In genomic region chr17:86908316-86908715, GRCm38 (mm10) we compare ENCODE assay signal across 41 mouse cellular contexts. TPM values are rescaled to one million over a fixed set of nuclear protein-coding genes. Genes with fewer than 3 reads are reported as not detected.
A peak's percentile ranks its signal among the peaks of the same experiment; 100 is the strongest.
DNase-seq lines count a peak whose midpoint lies in the region; ATAC-seq and TF ChIP-seq lines count a peak whose summit lies in the region.
"Had no signal": no experiment of that assay in that cellular context is flagged by ENCODE, and none has a peak within 500 bp of the region (broad histone marks: within the 10 kb centered on the region; RNA-seq: fewer than 3 reads in every experiment).

No protein-coding gene starts in this region.

- no peak overlapping the region for H3K4me3 ChIP-seq in heart, embryonic 10.5 days
- H3K4me3 ChIP-seq in heart, embryonic 12.5 days, result no peak overlapping the region
- no peak overlapping the region for H3K4me3 ChIP-seq in gastrocnemius, adult 2 months
- no peak overlapping the region for H3K4me3 ChIP-seq in kidney, embryonic 14.5 days (ENCODE audit: low read length)
- H3K4me3 ChIP-seq: embryonic facial prominence, embryonic 12.5 days; heart, embryonic 13.5 days; layer of hippocampus, adult 2 months; midbrain, embryonic 12.5 days; myocyte; neural tube, embryonic 13.5 days had no signal

- peaks cover 51% of the 10 kb centered on the region for H3K4me1 ChIP-seq in heart, embryonic 10.5 days
- peaks cover 40% of the 10 kb centered on the region for H3K4me1 ChIP-seq in heart, embryonic 12.5 days (replicated peaks)
- H3K4me1 ChIP-seq in kidney, embryonic 14.5 days (ENCODE audit: control insufficient read depth, insufficient read depth, low read length), result peaks cover 7% of the 10 kb centered on the region; the same call in 1 of the 2 replicates

- H3K27me3 ChIP-seq in heart, embryonic 10.5 days (ENCODE audit: insufficient read depth, poor library complexity, severe bottlenecking), result peaks cover 22% of the 10 kb centered on the region
- H3K27me3 ChIP-seq in heart, embryonic 12.5 days (replicated peaks), result peaks cover 10% of the 10 kb centered on the region; the same call in 1 of the 2 replicates
- H3K27me3 ChIP-seq in kidney, embryonic 14.5 days (ENCODE audit: control insufficient read depth, insufficient read depth, low read length), result no peaks in the 10 kb centered on the region
- H3K27me3 ChIP-seq: embryonic facial prominence, embryonic 12.5 days; neural tube, embryonic 13.5 days had no signal

- no peaks in the 10 kb centered on the region for H3K36me3 ChIP-seq in heart, embryonic 10.5 days
- no peaks in the 10 kb centered on the region for H3K36me3 ChIP-seq in heart, embryonic 12.5 days
- H3K36me3 ChIP-seq in kidney, embryonic 14.5 days (ENCODE audit: control insufficient read depth, insufficient read depth, low read length), result no peaks in the 10 kb centered on the region
- H3K36me3 ChIP-seq: embryonic facial prominence, embryonic 12.5 days; heart, embryonic 13.5 days; midbrain, embryonic 12.5 days; neural tube, embryonic 13.5 days had no signal

- no peak overlapping the region for H3K4me2 ChIP-seq in heart, embryonic 12.5 days
- H3K4me2 ChIP-seq in kidney, embryonic 14.5 days (replicated peaks; ENCODE audit: low read depth, low read length), result no peak overlapping the region
- H3K4me2 ChIP-seq: embryonic facial prominence, embryonic 12.5 days; heart, embryonic 13.5 days; hindbrain, embryonic 14.5 days; midbrain, embryonic 12.5 days; neural tube, embryonic 13.5 days had no signal

- H3K9me3 ChIP-seq in heart, embryonic 10.5 days, result no peaks in the 10 kb centered on the region
- no peaks in the 10 kb centered on the region for H3K9me3 ChIP-seq in heart, embryonic 12.5 days (replicated peaks)
- no peaks in the 10 kb centered on the region for H3K9me3 ChIP-seq in kidney, embryonic 14.5 days (ENCODE audit: control insufficient read depth, low read length)
- H3K9me3 ChIP-seq: embryonic facial prominence, embryonic 12.5 days; heart, embryonic 13.5 days; midbrain, embryonic 12.5 days; neural tube, embryonic 13.5 days had no signal

- no peak overlapping the region for H3K27ac ChIP-seq in heart, embryonic 10.5 days
- no peak overlapping the region for H3K27ac ChIP-seq in heart, embryonic 12.5 days (ENCODE audit: poor library complexity, severe bottlenecking)
- H3K27ac ChIP-seq in gastrocnemius, adult 2 months, result no peak overlapping the region
- H3K27ac ChIP-seq in kidney, embryonic 14.5 days (ENCODE audit: low read depth, low read length), result no peak overlapping the region
- H3K27ac ChIP-seq: embryonic facial prominence, embryonic 12.5 days; heart, embryonic 13.5 days; hindbrain, embryonic 14.5 days; layer of hippocampus, adult 2 months; midbrain, embryonic 12.5 days; neural tube, embryonic 13.5 days; stomach, postnatal 0 days had no signal

- intact Hi-C loops in gastrocnemius, adult 2 months (cut with DNase I), result loop anchor here (5.0 to 10.0 kb wide), 4 partner anchors 81 to 744 kb away; partner anchors contain the start of gene Prkce

- no peak for ATAC-seq in heart, embryonic 12.5 days (ENCODE audit: insufficient number of reproducible peaks, low FRiP score)
- ATAC-seq in kidney, embryonic 14.5 days (ENCODE audit: low FRiP score, low TSS enrichment), result no peak
- ATAC-seq: forebrain, postnatal 0 days had no signal

- DNase-seq in heart, embryonic 10.5 days (ENCODE audit: low spot score), result peak; percentile 67
- DNase-seq in urinary bladder, adult 2 months (ENCODE audit: low spot score), result peak; percentile 15
- DNase-seq in urinary bladder, postnatal 14 days (ENCODE audit: low spot score), result no peak
- peak; percentile 11 for DNase-seq in fat pad, adult 2 months (ENCODE audit: extremely low read depth, low read depth, low spot score)
- no peak for DNase-seq in gastrocnemius, adult 2 months
- DNase-seq: adrenal gland, postnatal 25 days; B cell, adult 2 months; cerebellum, adult 11-12 months; cerebellum, adult 9-11 months; forebrain, postnatal 0 days; gastrocnemius, postnatal 14 days; heart, postnatal 10 days; kidney, adult 18-20 months; kidney, postnatal 36 days; left cerebral cortex, postnatal 4 days; liver; lung, postnatal 36 days; right cerebral cortex, postnatal 4 days had no signal

- TF ChIP-seq CTCF in gastrocnemius, adult 2 months (IDR thresholded peaks at IDR 0.05), result no peak

- H3K9ac ChIP-seq in heart, embryonic 12.5 days, result no peak overlapping the region
- no peak overlapping the region for H3K9ac ChIP-seq in kidney, embryonic 14.5 days (ENCODE audit: low read depth, low read length)
- H3K9ac ChIP-seq: embryonic facial prominence, embryonic 12.5 days; forebrain, postnatal 0 days; heart, embryonic 13.5 days; hindbrain, embryonic 14.5 days; midbrain, embryonic 12.5 days; neural tube, embryonic 13.5 days had no signal

- 60% methylated on average over 8 of the region's 8 CpGs for WGBS in heart, embryonic 10.5 days
- 62% methylated on average over 8 of the region's 8 CpGs for WGBS in heart, embryonic 12.5 days
- 49% methylated on average over 8 of the region's 8 CpGs for WGBS in kidney, embryonic 14.5 days

RNA-seq across cellular contexts. Expression of gene Tmem247, which starts 8.8 kb away (rescaled TPM):
- not detected in 2 replicates for polyA plus RNA-seq in heart, embryonic 10.5 days (2016; fragmentation: Nextera tagmentation; extraction: Ambion mirVana)
- not detected in 2 replicates for polyA plus RNA-seq in heart, embryonic 12.5 days (2016; fragmentation: Nextera tagmentation; extraction: Ambion mirVana)
- polyA plus RNA-seq in urinary bladder, adult 2 months (2012; rRNA removed), result not detected in 2 replicates
- total RNA-seq in gastrocnemius, adult 2 months (2021), result not detected
- polyA plus RNA-seq in kidney, embryonic 14.5 days (2014; fragmentation: Nextera tagmentation; extraction: Ambion mirVana), result not detected in 2 replicates
- total RNA-seq: adrenal gland, adult 18-20 months; adrenal gland, postnatal 25 days; common myeloid progenitor, adult 5-6 weeks; forebrain, postnatal 0 days; gastrocnemius, postnatal 14 days; granulocyte monocyte progenitor cell, adult 5-6 weeks; heart, postnatal 10 days; hematopoietic stem cell, adult 5-6 weeks; layer of hippocampus, adult 2 months; layer of hippocampus, postnatal 14 days; left cerebral cortex, postnatal 4 days; megakaryocyte, adult 5-6 weeks; midbrain, postnatal 0 days had no signal
- polyA plus RNA-seq: embryonic facial prominence, embryonic 12.5 days; forebrain, embryonic 11.5 days; forebrain, postnatal 0 days; heart, embryonic 13.5 days; hindbrain, embryonic 14.5 days; kidney, embryonic 16.5 days; liver, embryonic 16.5 days; lung, embryonic 16.5 days; midbrain, embryonic 12.5 days; midbrain, postnatal 0 days; myocyte; neural tube, embryonic 13.5 days; spleen, adult 2 months; stomach, postnatal 0 days; thymus, postnatal 0 days had no signal

RNA-seq across cellular contexts. Expression of gene Atp6v1e2, which starts 39.4 kb away (rescaled TPM):
- polyA plus RNA-seq in heart, embryonic 10.5 days (2016; fragmentation: Nextera tagmentation; extraction: Ambion mirVana), result not detected in 2 replicates
- polyA plus RNA-seq in heart, embryonic 12.5 days (2016; fragmentation: Nextera tagmentation; extraction: Ambion mirVana), result not detected in 2 replicates
- not detected in 2 replicates for polyA plus RNA-seq in urinary bladder, adult 2 months (2012; rRNA removed)
- not detected for total RNA-seq in gastrocnemius, adult 2 months (2021)
- polyA plus RNA-seq in kidney, embryonic 14.5 days (2014; fragmentation: Nextera tagmentation; extraction: Ambion mirVana), result not detected in 2 replicates
- total RNA-seq: adrenal gland, adult 18-20 months; adrenal gland, postnatal 25 days; common myeloid progenitor, adult 5-6 weeks; forebrain, postnatal 0 days; gastrocnemius, postnatal 14 days; granulocyte monocyte progenitor cell, adult 5-6 weeks; heart, postnatal 10 days; hematopoietic stem cell, adult 5-6 weeks; layer of hippocampus, adult 2 months; left cerebral cortex, postnatal 4 days; megakaryocyte, adult 5-6 weeks; midbrain, postnatal 0 days had no signal
- polyA plus RNA-seq: embryonic facial prominence, embryonic 12.5 days; forebrain, embryonic 11.5 days; heart, embryonic 13.5 days; hindbrain, embryonic 14.5 days; kidney, embryonic 16.5 days; liver, embryonic 16.5 days; lung, embryonic 16.5 days; midbrain, postnatal 0 days; myocyte; neural tube, embryonic 13.5 days; spleen, adult 2 months; thymus, postnatal 0 days had no signal

RNA-seq across cellular contexts. Expression of gene Rhoq, which starts 54.6 kb away (rescaled TPM):
- 15.5 and 15.9 TPM in 2 replicates for polyA plus RNA-seq in heart, embryonic 10.5 days (2016; fragmentation: Nextera tagmentation; extraction: Ambion mirVana)
- polyA plus RNA-seq in heart, embryonic 12.5 days (2016; fragmentation: Nextera tagmentation; extraction: Ambion mirVana), result 28.4 and 32.6 TPM in 2 replicates
- polyA plus RNA-seq in urinary bladder, adult 2 months (2012; rRNA removed), result 43.4 and 52.5 TPM in 2 replicates
- total RNA-seq in gastrocnemius, adult 2 months (2021), result 100 to 1,000 TPM; 168 to 172 TPM
- polyA plus RNA-seq in kidney, embryonic 14.5 days (2014; fragmentation: Nextera tagmentation; extraction: Ambion mirVana), result 19.5 and 22.4 TPM in 2 replicates

Comparison
In these comparisons a context has a peak if more than half of its experiments do, and no peak if none do; other contexts are left out.
1. DNase-seq: peak in heart, embryonic 10.5 days (single experiment), urinary bladder, adult 2 months (single experiment) and fat pad, adult 2 months (single experiment); none in urinary bladder, postnatal 14 days (single experiment) and gastrocnemius, adult 2 months (single experiment).